Mouse (Mus musculus): Measurements from ENCODE around the gene Nup188.

Nup188 gene

GRCm38 (mm10) chr2:30285004-30285403 lies 1.2 kb upstream of the Nup188 start:
- DNase-seq (ENCODE audit: low spot score): no peak

- no peak for DNase-seq (ENCODE audit: low spot score)
Measured at GRCm38 (mm10) chr2:30285416-30286181, 598 bp upstream of the Nup188 start.

- DNase-seq (ENCODE audit: low spot score): no peak
Measured at GRCm38 (mm10) chr2:30287027-30287373, 803 bp downstream of the Nup188 start.

- DNase-seq (ENCODE audit: low spot score): no peak
Measured at GRCm38 (mm10) chr2:30299525-30299924, 13.3 kb downstream of the Nup188 start.

- no peak for DNase-seq (ENCODE audit: low spot score)
Measured at GRCm38 (mm10) chr2:30299966-30300365, 13.8 kb downstream of the Nup188 start.

- DNase-seq (ENCODE audit: low spot score): no peak
Measured at GRCm38 (mm10) chr2:30306087-30306486, 19.9 kb downstream of the Nup188 start.

- no peak for DNase-seq (ENCODE audit: low spot score)
Measured at GRCm38 (mm10) chr2:30309351-30309750, 23.2 kb downstream of the Nup188 start.

GRCm38 (mm10) chr2:30311481-30311880 lies 25.3 kb downstream of the Nup188 start:
- DNase-seq (ENCODE audit: low spot score): no peak

GRCm38 (mm10) chr2:30316136-30316535 lies 29.9 kb downstream of the Nup188 start:
- no peak for DNase-seq (ENCODE audit: low spot score)

- DNase-seq (ENCODE audit: low spot score): no peak
Measured at GRCm38 (mm10) chr2:30316955-30317354, 30.8 kb downstream of the Nup188 start.

- no peak for DNase-seq (ENCODE audit: low spot score)
Measured at GRCm38 (mm10) chr2:30319260-30319659, 33.1 kb downstream of the Nup188 start.

- DNase-seq (ENCODE audit: low spot score): no peak
Measured at GRCm38 (mm10) chr2:30323111-30323510, 36.9 kb downstream of the Nup188 start.

- no peak for DNase-seq (ENCODE audit: low spot score)
Measured at GRCm38 (mm10) chr2:30325296-30325695, 39.1 kb downstream of the Nup188 start.

- DNase-seq (ENCODE audit: low spot score): no peak
Measured at GRCm38 (mm10) chr2:30327276-30327675, 41.1 kb downstream of the Nup188 start.

- DNase-seq (ENCODE audit: low spot score): no peak
Measured at GRCm38 (mm10) chr2:30328791-30329190, 42.6 kb downstream of the Nup188 start.

GRCm38 (mm10) chr2:30335324-30335723 lies 49.1 kb downstream of the Nup188 start:
- no peak for DNase-seq (ENCODE audit: low spot score)

GRCm38 (mm10) chr2:30336174-30336915 lies 50.1 kb downstream of the Nup188 start:
- DNase-seq (ENCODE audit: low spot score): no peak

- no peak for DNase-seq (ENCODE audit: low spot score)
Measured at GRCm38 (mm10) chr2:30337179-30337578, 51.0 kb downstream of the Nup188 start.

- DNase-seq (ENCODE audit: low spot score): no peak
Measured at GRCm38 (mm10) chr2:30342061-30342460, 55.9 kb downstream of the Nup188 start.

GRCm38 (mm10) chr2:30342544-30342943 lies 56.3 kb downstream of the Nup188 start:
- no peak for DNase-seq (ENCODE audit: low spot score)

- peak; percentile 53 for DNase-seq (ENCODE audit: low spot score)
Measured at GRCm38 (mm10) chr2:30343601-30344137, 57.5 kb downstream of the Nup188 start.

GRCm38 (mm10) chr2:30345971-30346676 lies 59.9 kb downstream of the Nup188 start:
- no peak for DNase-seq (ENCODE audit: low spot score)

- no peak for DNase-seq (ENCODE audit: low spot score)
Measured at GRCm38 (mm10) chr2:30349196-30349595, 63.0 kb downstream of the Nup188 start.
